Mouse (Mus musculus) layer of hippocampus, adult 11-12 months (tissue): Measurements from ENCODE around the gene Cotl1.

Experiments used
- DNase-seq: peaks from one replicate; pipeline ENCODE4 v3.0.0; 2022; ENCODE audit warnings: low spot score

The Cotl1 gene

DNA sequence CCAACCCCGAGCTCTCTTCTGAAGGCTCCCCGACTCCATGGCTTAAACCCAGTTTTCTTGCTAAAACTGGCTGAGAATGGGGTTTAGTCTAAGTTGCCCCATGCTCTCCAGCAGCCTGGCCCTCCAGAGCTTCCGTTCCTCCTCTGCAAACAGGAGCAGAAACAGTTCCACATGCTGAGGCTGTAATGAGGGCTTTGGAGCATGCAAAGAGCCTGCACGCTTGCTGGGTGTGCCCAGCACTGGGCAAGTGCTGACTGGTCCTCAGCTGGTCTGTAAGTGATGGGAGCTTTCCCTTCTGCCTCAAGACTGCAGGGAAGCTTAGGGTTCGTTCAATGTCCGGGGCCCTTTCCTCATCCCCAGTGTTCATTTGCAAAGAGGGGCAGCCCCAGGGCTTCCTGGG is 24.1 kb downstream of the Cotl1 start:
- DNase-seq, result no peak

DNA sequence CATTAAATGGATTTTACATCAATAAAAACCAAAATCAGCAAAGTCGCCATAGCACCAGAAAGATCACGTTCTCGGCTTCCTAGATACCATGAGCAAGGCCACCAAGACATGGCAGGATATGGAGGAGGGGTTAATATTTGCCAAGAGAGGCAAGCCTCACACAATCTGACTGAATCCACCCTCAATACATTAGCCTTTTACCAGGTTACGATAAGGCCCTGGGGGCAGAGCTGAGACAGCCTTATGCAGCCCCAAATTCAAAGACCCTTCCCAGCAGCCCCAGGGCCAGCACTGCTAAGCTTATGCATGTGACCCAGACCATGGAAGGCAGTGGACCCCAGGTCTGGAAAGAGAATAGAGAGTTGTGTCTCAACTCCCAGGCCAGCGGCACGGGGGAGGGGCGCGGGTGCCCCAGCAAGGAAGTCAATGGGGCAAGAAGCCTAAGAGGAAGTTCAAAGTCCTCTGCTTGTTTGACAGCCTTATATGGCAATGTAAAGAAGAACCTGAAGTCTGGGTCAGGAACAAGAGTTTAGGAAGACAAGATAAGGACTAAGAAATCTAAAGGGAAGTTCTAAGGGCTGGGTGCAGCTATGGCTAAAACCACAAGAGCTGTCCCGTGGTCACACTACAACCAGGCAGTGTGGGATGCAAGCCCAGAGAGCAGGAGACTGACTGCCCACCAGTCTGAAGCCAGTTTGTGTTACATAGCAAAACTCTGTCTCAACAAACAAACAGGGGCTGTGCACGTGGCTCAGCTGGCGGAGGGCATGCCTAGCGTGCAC is 27.5 kb downstream of the Cotl1 start:
- peak; percentile 70 for DNase-seq

DNA sequence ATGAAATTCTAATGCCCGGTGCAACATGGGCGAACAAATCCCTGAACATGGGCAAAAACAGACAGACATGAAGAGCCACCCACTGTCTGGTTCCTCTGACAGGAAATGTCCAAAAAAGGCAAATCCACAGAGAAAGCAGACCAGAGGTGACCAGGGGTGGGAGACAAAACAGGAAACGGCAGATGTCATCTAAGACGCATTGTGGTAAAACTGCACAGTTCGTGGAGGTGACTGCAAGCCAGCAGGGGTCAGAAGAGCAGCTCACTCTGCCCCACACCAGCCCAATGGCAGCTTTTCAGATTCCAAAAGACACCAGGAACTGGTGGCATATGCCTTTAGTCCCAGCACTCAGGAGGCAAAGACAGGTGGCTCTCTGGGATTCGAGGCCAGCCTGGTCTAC is 28.4 kb downstream of the Cotl1 start:
- DNase-seq, result peak; percentile 51

DNA sequence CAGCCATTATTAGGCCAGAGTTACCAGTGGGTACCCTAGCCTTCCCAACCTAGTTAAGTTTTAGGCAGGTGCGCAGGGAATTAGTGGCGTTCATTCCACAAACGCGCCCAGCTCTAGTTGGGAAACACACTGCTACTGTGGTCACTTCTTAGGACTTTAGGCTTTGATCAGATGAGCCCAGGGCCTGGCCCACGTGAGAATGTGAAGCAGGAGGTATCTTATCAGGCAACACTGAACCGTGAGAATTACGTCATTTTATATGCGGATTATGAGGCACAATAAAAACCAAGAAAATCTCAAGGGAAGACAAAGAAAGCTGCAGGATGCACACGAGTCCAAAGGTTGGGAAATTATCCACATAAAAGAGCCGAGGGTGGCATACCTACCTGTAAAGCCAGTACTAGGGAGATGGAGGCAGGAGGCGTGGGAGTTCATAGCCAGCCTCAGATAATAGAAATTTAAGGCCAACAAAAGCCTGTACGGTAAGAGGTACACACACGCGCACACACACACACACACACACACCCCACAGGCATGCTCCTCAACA is 29.3 kb downstream of the Cotl1 start:
- DNase-seq, result no peak

- peak; percentile 53 for DNase-seq
These were observed 30.0 kb downstream of the Cotl1 start for GRCm38 (mm10) chr8:119810127-119810868.

DNA sequence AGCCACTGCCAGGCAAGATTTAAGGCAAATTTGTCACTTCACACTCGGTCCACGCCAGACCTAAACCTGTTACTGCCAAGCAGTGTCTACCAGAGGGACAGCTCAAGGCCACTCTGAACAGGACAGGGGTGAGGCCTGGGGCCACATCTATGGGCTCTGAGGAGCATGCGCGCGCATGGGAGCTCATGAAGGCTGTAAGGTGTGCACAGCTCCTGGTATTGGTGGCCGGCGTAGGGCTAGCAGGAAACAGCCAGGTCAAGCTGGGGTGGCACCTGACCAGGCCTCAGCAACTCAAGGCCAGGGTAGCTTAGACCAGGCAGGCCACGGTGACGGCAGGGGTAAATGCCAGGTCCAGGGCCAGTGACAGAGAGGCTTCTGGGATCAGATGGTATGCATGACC is 30.7 kb downstream of the Cotl1 start:
- DNase-seq, result no peak

GRCm38 (mm10) chr8:119807687-119808086 is 32.7 kb downstream of the Cotl1 start:
- DNase-seq, result no peak

- peak; percentile 81 for DNase-seq
These were observed 33.7 kb downstream of the Cotl1 start for GRCm38 (mm10) chr8:119806422-119807263.

- no peak for DNase-seq
These were observed 35.1 kb downstream of the Cotl1 start for GRCm38 (mm10) chr8:119805275-119805674.

DNA sequence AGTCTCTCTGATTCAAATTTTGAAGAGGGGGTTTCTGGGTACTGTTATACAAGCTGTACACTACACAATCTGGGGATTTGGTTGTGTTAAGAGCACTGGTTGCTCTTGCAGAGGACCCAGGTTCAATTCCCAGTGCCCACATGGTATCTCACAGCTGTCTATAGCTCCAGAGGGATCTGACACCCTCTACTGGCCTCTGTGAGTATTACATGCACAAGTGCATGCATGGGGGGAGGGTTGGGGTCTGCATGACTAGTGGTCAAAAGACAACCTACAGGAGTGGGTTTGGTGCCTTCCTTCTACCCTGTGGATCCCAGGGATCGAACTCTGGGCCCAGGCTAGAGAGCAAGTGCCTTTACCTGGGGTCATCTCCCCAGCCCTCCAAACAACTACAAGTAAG is 37.8 kb downstream of the Cotl1 start:
- no peak for DNase-seq

- DNase-seq, result no peak
These were observed 39.2 kb downstream of the Cotl1 start for GRCm38 (mm10) chr8:119801168-119801567.

- DNase-seq, result no peak
These were observed 41.4 kb downstream of the Cotl1 start for GRCm38 (mm10) chr8:119798965-119799264.

- peak; percentile 82 for DNase-seq
These were observed 42.0 kb downstream of the Cotl1 start for GRCm38 (mm10) chr8:119798170-119798964.

GRCm38 (mm10) chr8:119795651-119796050 is 44.7 kb downstream of the Cotl1 start:
- DNase-seq, result no peak

- no peak for DNase-seq
These were observed 45.7 kb downstream of the Cotl1 start for GRCm38 (mm10) chr8:119794689-119795088.

GRCm38 (mm10) chr8:119791804-119792704 is 48.3 kb downstream of the Cotl1 start:
- DNase-seq, result no peak

DNA sequence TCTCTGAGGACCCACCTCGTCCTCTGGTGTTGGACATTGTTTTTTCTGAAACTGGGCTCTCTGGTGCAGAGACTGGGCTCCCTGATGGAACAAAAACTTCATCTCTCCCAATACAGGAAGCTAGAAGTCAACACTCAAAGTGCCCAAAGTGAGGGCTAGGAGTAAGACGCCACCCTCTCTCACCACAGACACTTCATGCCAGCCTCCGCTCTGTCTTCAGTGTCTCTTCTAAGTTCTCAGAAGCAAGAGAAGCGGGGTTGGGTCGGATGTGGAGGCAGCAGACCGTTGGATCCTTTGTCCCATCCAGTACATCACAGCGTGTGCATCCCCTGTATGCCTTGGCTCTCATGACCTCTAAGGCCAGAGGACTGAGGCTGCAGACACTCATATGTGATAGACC is 50.8 kb downstream of the Cotl1 start:
- DNase-seq, result no peak

GRCm38 (mm10) chr8:119788607-119789381 is 51.5 kb downstream of the Cotl1 start:
- DNase-seq, result no peak

DNA sequence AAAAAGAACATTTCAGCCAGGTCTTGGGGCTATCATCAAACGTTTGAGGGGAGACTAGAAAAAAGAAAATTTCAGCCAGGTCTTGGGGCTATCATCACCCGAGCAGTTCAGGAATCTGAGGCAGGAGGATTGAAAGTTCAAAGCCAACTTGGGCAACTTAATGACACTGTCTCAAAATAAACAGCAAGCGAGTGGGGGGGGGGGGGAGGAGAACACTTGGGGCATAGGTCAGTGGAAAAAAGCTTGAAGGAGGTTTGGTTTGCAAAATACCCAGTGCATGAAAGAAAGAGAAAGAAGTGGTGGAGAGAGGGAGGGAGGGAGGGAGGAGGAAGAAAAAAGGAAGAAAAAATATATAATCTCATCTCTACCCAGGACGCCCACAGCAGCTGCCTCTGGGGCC is 53.0 kb downstream of the Cotl1 start:
- DNase-seq, result no peak

GRCm38 (mm10) chr8:119786871-119787270 is 53.5 kb downstream of the Cotl1 start:
- no peak for DNase-seq
